Mouse (Mus musculus) myocyte (in vitro differentiated cells): ENCODE measurements at regions not wholly inside any gene's neighbourhood (a gene's known extent, or its start where the extent isn't known, plus 50 kb on each side); places are given as distances from the start of the nearest gene placed in this dataset.

ENCODE experiments used
- H3K27me3 ChIP-seq: one replicate; pipeline ENCODE4 v1.6.1; 2011; ENCODE audit not compliant: control insufficient read depth, insufficient read depth, insufficient read length
- H3K36me3 ChIP-seq: one replicate; pipeline ENCODE4 v1.6.1; 2011; ENCODE audit not compliant: control insufficient read depth, insufficient read depth
- H3K4me2 ChIP-seq: one replicate; pipeline ENCODE4 v1.6.1; 2011; ENCODE audit warnings: low read depth, control low read depth
- H3K4me3 ChIP-seq: one replicate; pipeline ENCODE4 v1.5.1; 2011; ENCODE audit warnings: mild to moderate bottlenecking, control low read depth, moderate library complexity
- H3K79me2 ChIP-seq: one replicate; pipeline ENCODE4 v1.6.1; 2011; ENCODE audit not compliant: control insufficient read depth, insufficient read depth
- H3ac ChIP-seq: one replicate; pipeline ENCODE4 v1.6.1; 2011; ENCODE audit not compliant: control insufficient read depth, insufficient read length
- CEBPB ChIP-seq: IDR thresholded peaks from 2 replicates; pipeline ENCODE4 v1.6.1; 2011; ENCODE audit warnings: mild to moderate bottlenecking, moderate library complexity; ENCODE audit not compliant: poor library complexity, insufficient read depth, severe bottlenecking
- E2F4 ChIP-seq: IDR thresholded peaks from one replicate; pipeline ENCODE4 v1.6.1; 2011; ENCODE audit warnings: mild to moderate bottlenecking, control low read depth, moderate library complexity; ENCODE audit not compliant: insufficient read depth
- MAX ChIP-seq: IDR thresholded peaks from one replicate; pipeline ENCODE4 v1.6.1; 2011; ENCODE audit warnings: low read depth, mild to moderate bottlenecking, control low read depth
- MYOD1 ChIP-seq, 3 experiments: IDR thresholded peaks; one replicate each; pipeline ENCODE4 v1.6.1; 2011; ENCODE audit warnings: control low read depth in 2 of 3, low read depth in 2 of 3, mild to moderate bottlenecking in 2 of 3, moderate library complexity in 1 of 3; ENCODE audit not compliant: insufficient read length in 2 of 3, control insufficient read depth in 1 of 3
- MYOG ChIP-seq, 3 experiments: IDR thresholded peaks; one replicate each; pipeline ENCODE4 v1.6.1; 2011; ENCODE audit warnings: control low read depth in 2 of 3, low read depth in 2 of 3, mild to moderate bottlenecking in 2 of 3; ENCODE audit not compliant: insufficient read length in 2 of 3, control insufficient read depth in 1 of 3, insufficient read depth in 1 of 3
- POLR2A ChIP-seq: IDR thresholded peaks from one replicate; pipeline ENCODE4 v1.6.1; 2011; ENCODE audit warnings: low read depth, mild to moderate bottlenecking, control low read depth, moderate library complexity; ENCODE audit not compliant: insufficient read length
- POLR2AphosphoS2 ChIP-seq: IDR thresholded peaks from one replicate; pipeline ENCODE4 v1.6.1; 2011; ENCODE audit warnings: low read depth, control low read depth; ENCODE audit not compliant: insufficient read length
- REST ChIP-seq: IDR thresholded peaks from one replicate; pipeline ENCODE4 v1.6.1; 2011; ENCODE audit warnings: mild to moderate bottlenecking, control low read depth, moderate library complexity; ENCODE audit not compliant: insufficient read depth, insufficient read length
- SRF ChIP-seq: IDR thresholded peaks from one replicate; pipeline ENCODE4 v1.6.1; 2011; ENCODE audit warnings: low read depth; ENCODE audit not compliant: control insufficient read depth, insufficient read length
- TCF12 ChIP-seq: IDR thresholded peaks from one replicate; pipeline ENCODE4 v1.6.1; 2011; ENCODE audit warnings: mild to moderate bottlenecking, control low read depth; ENCODE audit not compliant: poor library complexity, insufficient read depth, severe bottlenecking
- TCF3 ChIP-seq: IDR thresholded peaks from one replicate; pipeline ENCODE4 v1.6.1; 2011; ENCODE audit warnings: low read depth, control low read depth; ENCODE audit not compliant: insufficient read length
- USF1 ChIP-seq: IDR thresholded peaks from one replicate; pipeline ENCODE4 v1.6.1; 2011; ENCODE audit warnings: low read depth, mild to moderate bottlenecking, control low read depth, moderate library complexity

- Histone ChIP-seq H3K4me2 (no peak overlapping the region), H3K36me3 (no peaks in the 10 kb centered on the region), H3K4me3 (no peak overlapping the region), H3K79me2 (no peaks in the 10 kb centered on the region), H3K27me3 (no peaks in the 10 kb centered on the region), H3ac (no peak overlapping the region)
- TF ChIP-seq TCF12: no peak
- TF ChIP-seq MYOG (IDR thresholded peaks at IDR 0.05; ENCODE audit: control insufficient read depth in 1 of 3, insufficient read depth in 1 of 3, insufficient read length in 2 of 3, low read depth in 2 of 3): no peak
- no peak for TF ChIP-seq MAX
- TF ChIP-seq TCF3: no peak
- TF ChIP-seq E2F4: no peak
- TF ChIP-seq MYOD1 (IDR thresholded peaks at IDR 0.05; ENCODE audit: control insufficient read depth in 1 of 3, insufficient read length in 2 of 3, low read depth in 2 of 3): no peak
- no peak for TF ChIP-seq CEBPB
- no peak for TF ChIP-seq USF1
- TF ChIP-seq POLR2AphosphoS2: no peak
- no peak for TF ChIP-seq POLR2A
- no peak for TF ChIP-seq SRF
- TF ChIP-seq REST: no peak
Observed at GRCm38 (mm10) chr6:116946083-116946732, 222.1 kb upstream of the Cxcl12 start.

- Histone ChIP-seq H3ac (no peak overlapping the region), H3K4me2 (no peak overlapping the region), H3K4me3 (no peak overlapping the region), H3K36me3 (no peaks in the 10 kb centered on the region), H3K27me3 (no peaks in the 10 kb centered on the region), H3K79me2 (no peaks in the 10 kb centered on the region)
- TF ChIP-seq MYOG (IDR thresholded peaks at IDR 0.05; ENCODE audit: control insufficient read depth in 1 of 3, insufficient read depth in 1 of 3, insufficient read length in 2 of 3, low read depth in 2 of 3): no peak
- no peak for TF ChIP-seq USF1
- no peak for TF ChIP-seq MYOD1 (IDR thresholded peaks at IDR 0.05; ENCODE audit: control insufficient read depth in 1 of 3, insufficient read length in 2 of 3, low read depth in 2 of 3)
- no peak for TF ChIP-seq TCF12
- no peak for TF ChIP-seq CEBPB
- no peak for TF ChIP-seq E2F4
- no peak for TF ChIP-seq REST
- no peak for TF ChIP-seq POLR2AphosphoS2
- no peak for TF ChIP-seq TCF3
Observed at GRCm38 (mm10) chr6:116959611-116960010, 208.7 kb upstream of the Cxcl12 start.

GRCm38 (mm10) chr6:116960641-116961040 lies 207.7 kb upstream of the Cxcl12 start:
- Histone ChIP-seq H3K27me3 (no peaks in the 10 kb centered on the region), H3ac (no peak overlapping the region), H3K4me2 (no peak overlapping the region), H3K36me3 (no peaks in the 10 kb centered on the region), H3K4me3 (no peak overlapping the region), H3K79me2 (no peaks in the 10 kb centered on the region)
- TF ChIP-seq TCF12 (no peak), MAX (no peak), E2F4 (no peak), MYOD1 (IDR thresholded peaks at IDR 0.05; ENCODE audit: control insufficient read depth in 1 of 3, insufficient read length in 2 of 3, low read depth in 2 of 3) (no peak), SRF (no peak), CEBPB (no peak), MYOG (IDR thresholded peaks at IDR 0.05; ENCODE audit: control insufficient read depth in 1 of 3, insufficient read depth in 1 of 3, insufficient read length in 2 of 3, low read depth in 2 of 3) (no peak), REST (no peak), TCF3 (no peak), POLR2A (no peak), USF1 (no peak), POLR2AphosphoS2 (no peak)

- Histone ChIP-seq H3ac (no peak overlapping the region), H3K4me2 (no peak overlapping the region), H3K27me3 (no peaks in the 10 kb centered on the region), H3K4me3 (no peak overlapping the region), H3K79me2 (no peaks in the 10 kb centered on the region), H3K36me3 (no peaks in the 10 kb centered on the region)
- TF ChIP-seq POLR2A: no peak
- TF ChIP-seq MYOG (IDR thresholded peaks at IDR 0.05; ENCODE audit: control insufficient read depth in 1 of 3, insufficient read depth in 1 of 3, insufficient read length in 2 of 3, low read depth in 2 of 3): no peak
- no peak for TF ChIP-seq TCF3
- TF ChIP-seq TCF12: no peak
- no peak for TF ChIP-seq CEBPB
- no peak for TF ChIP-seq REST
- no peak for TF ChIP-seq MAX
- no peak for TF ChIP-seq MYOD1 (IDR thresholded peaks at IDR 0.05; ENCODE audit: control insufficient read depth in 1 of 3, insufficient read length in 2 of 3, low read depth in 2 of 3)
- TF ChIP-seq E2F4: no peak
- no peak for TF ChIP-seq USF1
- TF ChIP-seq SRF: no peak
- TF ChIP-seq POLR2AphosphoS2: no peak
Observed at GRCm38 (mm10) chr6:116966436-116966835, 201.9 kb upstream of the Cxcl12 start.
